Mouse (Mus musculus) hindbrain, embryonic 15.5 days (tissue): ENCODE measurements at regions not wholly inside any gene's neighbourhood (a gene's known extent, or its start where the extent isn't known, plus 50 kb on each side); places are given as distances from the start of the nearest gene placed in this dataset.
A peak's percentile ranks its signal among the peaks of the same experiment; 100 is the strongest.

Experiments used
- ATAC-seq: fragments of 200-750 bp; cut with Nextera tagmentation; 2 replicates; pipeline ENCODE4 v1.8.0; 2017; ENCODE audit warnings: low read depth, moderate number of reproducible peaks, moderate TSS enrichment; ENCODE audit not compliant: low FRiP score
- H3K27ac ChIP-seq: fragments of 300-500 bp; sonication (generic); replicated peaks from 2 replicates; pipeline ENCODE4 v1.5.1; 2015; ENCODE audit warnings: mild to moderate bottlenecking, inconsistent platforms
- H3K27me3 ChIP-seq: fragments of 300-500 bp; sonication (generic); 2 replicates; pipeline ENCODE4 v1.6.1; 2015; ENCODE audit warnings: control low read depth, inconsistent platforms
- H3K36me3 ChIP-seq: fragments of 300-500 bp; sonication (generic); 2 replicates; pipeline ENCODE4 v1.6.1; 2015; ENCODE audit warnings: control low read depth, inconsistent platforms
- H3K4me1 ChIP-seq: fragments of 300-500 bp; sonication (generic); replicated peaks from 2 replicates; pipeline ENCODE4 v1.6.1; 2015; ENCODE audit warnings: control low read depth, inconsistent platforms
- H3K4me2 ChIP-seq: fragments of 300-500 bp; sonication (generic); 2 replicates; pipeline ENCODE4 v1.6.1; 2015; ENCODE audit warnings: moderate library complexity, mild to moderate bottlenecking, inconsistent platforms
- H3K4me3 ChIP-seq: fragments of 300-500 bp; sonication (generic); 2 replicates; pipeline ENCODE4 v1.5.1; 2015; ENCODE audit warnings: mild to moderate bottlenecking, inconsistent platforms
- H3K9ac ChIP-seq: fragments of 300-500 bp; sonication (generic); 2 replicates; pipeline ENCODE4 v1.6.1; 2015; ENCODE audit warnings: inconsistent platforms
- H3K9me3 ChIP-seq: fragments of 300-500 bp; sonication (generic); 2 replicates; pipeline ENCODE4 v1.6.1; 2016; ENCODE audit warnings: control low read depth, inconsistent platforms
- WGBS: fragments of 180-500 bp; shearing (Covaris S2); methylation state at CpG from one replicate; pipeline ENCODE4 v1.1.7; 2015; 5-methylcytosine and 5-hydroxymethylcytosine counted together

DNA sequence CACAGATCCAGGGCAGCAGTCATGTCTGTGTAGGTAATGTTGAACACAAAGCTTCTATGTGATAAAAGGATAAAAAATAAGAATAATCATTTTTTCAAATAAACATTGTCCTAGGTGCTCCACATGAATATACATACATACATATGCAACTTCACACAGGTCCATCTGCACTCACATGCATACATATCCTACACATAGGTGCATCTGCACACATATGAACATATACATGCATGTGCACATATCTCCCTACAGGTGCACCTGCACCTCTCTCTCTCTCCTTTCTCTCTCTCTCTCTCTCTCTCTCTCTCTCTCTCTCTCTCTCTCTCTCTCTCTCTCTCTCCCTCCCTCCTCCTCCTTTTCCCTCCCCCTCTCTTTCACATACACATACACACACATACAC is 509.9 kb downstream of the Fat4 start:
- no peaks in the 10 kb centered on the region for H3K9me3 ChIP-seq
- ATAC-seq = no peak
- no peaks in the 10 kb centered on the region for H3K27me3 ChIP-seq
- H3K4me1 ChIP-seq = no peaks in the 10 kb centered on the region
- H3K9ac ChIP-seq = no peak overlapping the region
- no peak overlapping the region for H3K4me3 ChIP-seq
- no peak overlapping the region for H3K4me2 ChIP-seq
- no peaks in the 10 kb centered on the region for H3K36me3 ChIP-seq
- H3K27ac ChIP-seq = no peak overlapping the region; the same call in 1 of the 2 replicates

- Histone ChIP-seq H3K4me2 (no peak overlapping the region), H3K4me3 (no peak overlapping the region), H3K27ac (peak overlapping the region; percentile 35), H3K9ac (no peak overlapping the region), H3K9me3 (no peaks in the 10 kb centered on the region), H3K27me3 (no peaks in the 10 kb centered on the region), H3K36me3 (no peaks in the 10 kb centered on the region), H3K4me1 (no peaks in the 10 kb centered on the region)
- 46% methylated on average over 3 of the region's 3 CpGs for WGBS
- ATAC-seq = peak; percentile 85; the same call in 1 of the 2 replicates
Measured at GRCm38 (mm10) chr3:39397255-39397654, 510.5 kb downstream of the Fat4 start.

- H3K27me3 ChIP-seq = no peaks in the 10 kb centered on the region
- H3K4me1 ChIP-seq = no peaks in the 10 kb centered on the region
- no peaks in the 10 kb centered on the region for H3K9me3 ChIP-seq
- no peak for ATAC-seq
- peak overlapping the region; percentile 35 for H3K27ac ChIP-seq
- no peak overlapping the region for H3K4me2 ChIP-seq
- no peak overlapping the region for H3K4me3 ChIP-seq
- H3K9ac ChIP-seq = no peak overlapping the region
- H3K36me3 ChIP-seq = no peaks in the 10 kb centered on the region
- WGBS = 82% methylated on average over 2 of the region's 2 CpGs
Measured at GRCm38 (mm10) chr3:39397677-39398076, 510.9 kb downstream of the Fat4 start.

GRCm38 (mm10) chr3:39424778-39425642 is 538.3 kb downstream of the Fat4 start:
- Histone ChIP-seq H3K4me2 (no peak overlapping the region), H3K9me3 (no peaks in the 10 kb centered on the region), H3K4me1 (0 out of 2 replicates have a peak, but pooled peaks cover 9% of the 10 kb centered on the region), H3K9ac (no peak overlapping the region), H3K4me3 (no peak overlapping the region), H3K27ac (no peak overlapping the region), H3K36me3 (no peaks in the 10 kb centered on the region), H3K27me3 (no peaks in the 10 kb centered on the region)
- WGBS = 41% methylated on average over 5 of the region's 5 CpGs
- peak; percentile 30; the same call in 1 of the 2 replicates for ATAC-seq

GRCm38 (mm10) chr3:39425643-39426016 is 538.9 kb downstream of the Fat4 start:
- H3K27ac ChIP-seq = no peak overlapping the region
- 50% methylated on average over 2 of the region's 2 CpGs for WGBS
- H3K4me2 ChIP-seq = no peak overlapping the region
- H3K4me3 ChIP-seq = no peak overlapping the region
- H3K36me3 ChIP-seq = no peaks in the 10 kb centered on the region
- 0 out of 2 replicates have a peak, but pooled peaks cover 9% of the 10 kb centered on the region for H3K4me1 ChIP-seq
- H3K9ac ChIP-seq = no peak overlapping the region
- H3K27me3 ChIP-seq = no peaks in the 10 kb centered on the region
- no peaks in the 10 kb centered on the region for H3K9me3 ChIP-seq
- ATAC-seq = no peak

GRCm38 (mm10) chr3:39443328-39443727 is 556.6 kb downstream of the Fat4 start:
- Histone ChIP-seq H3K9ac (no peak overlapping the region), H3K4me2 (no peak overlapping the region), H3K27me3 (no peaks in the 10 kb centered on the region), H3K4me1 (no peaks in the 10 kb centered on the region), H3K4me3 (no peak overlapping the region), H3K27ac (no peak overlapping the region), H3K36me3 (no peaks in the 10 kb centered on the region), H3K9me3 (no peaks in the 10 kb centered on the region)
- whole genome bisulfite sequencing = 62% methylated on average over 10 of the region's 10 CpGs
- no peak for ATAC-seq

- no peaks in the 10 kb centered on the region for H3K9me3 ChIP-seq
- no peaks in the 10 kb centered on the region for H3K36me3 ChIP-seq
- H3K27ac ChIP-seq = no peak overlapping the region
- no peak for ATAC-seq
- no peak overlapping the region for H3K4me3 ChIP-seq
- H3K4me1 ChIP-seq = no peaks in the 10 kb centered on the region
- no peak overlapping the region for H3K9ac ChIP-seq
- no peaks in the 10 kb centered on the region for H3K27me3 ChIP-seq
- no peak overlapping the region for H3K4me2 ChIP-seq
Measured at GRCm38 (mm10) chr3:39455650-39456049, 568.9 kb downstream of the Fat4 start.

- H3K4me2 ChIP-seq = 0 out of 2 replicates have a peak overlapping the region, but pooled peaks have one; percentile 12
- 58% methylated on average over 14 of the region's 14 CpGs for WGBS
- no peak overlapping the region for H3K27ac ChIP-seq
- no peaks in the 10 kb centered on the region for H3K27me3 ChIP-seq
- no peak overlapping the region for H3K9ac ChIP-seq
- H3K4me1 ChIP-seq = no peaks in the 10 kb centered on the region
- no peaks in the 10 kb centered on the region for H3K36me3 ChIP-seq
- no peaks in the 10 kb centered on the region for H3K9me3 ChIP-seq
- H3K4me3 ChIP-seq = no peak overlapping the region
- ATAC-seq = peak; percentile 76
Measured at GRCm38 (mm10) chr3:39460183-39460888, 573.6 kb downstream of the Fat4 start.

DNA sequence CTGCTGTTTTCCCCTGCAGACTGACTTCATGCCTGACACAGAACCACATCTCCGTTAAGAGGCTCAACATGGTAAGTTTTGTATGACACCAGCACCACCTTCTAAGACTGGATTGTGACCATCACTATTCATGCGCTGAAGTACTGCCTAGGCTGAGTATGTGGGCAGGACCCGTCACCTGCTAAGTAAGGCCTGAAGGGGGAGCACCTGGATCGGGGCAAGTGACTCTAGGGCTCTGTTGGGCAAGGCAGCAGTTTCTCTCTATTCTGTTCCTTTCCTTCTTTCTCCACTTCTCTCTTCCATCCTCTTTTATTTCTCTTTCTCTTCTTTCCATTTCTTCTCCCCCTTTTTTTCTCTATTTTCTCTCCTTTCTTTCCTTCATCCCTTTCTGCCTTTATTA is 574.8 kb downstream of the Fat4 start:
- 95% methylated on average over 4 of the region's 4 CpGs for WGBS
- no peak for ATAC-seq
- H3K9me3 ChIP-seq = no peaks in the 10 kb centered on the region
- no peak overlapping the region for H3K9ac ChIP-seq
- H3K36me3 ChIP-seq = no peaks in the 10 kb centered on the region
- H3K27ac ChIP-seq = no peak overlapping the region
- H3K4me2 ChIP-seq = no peak overlapping the region
- no peaks in the 10 kb centered on the region for H3K27me3 ChIP-seq
- H3K4me3 ChIP-seq = no peak overlapping the region
- no peaks in the 10 kb centered on the region for H3K4me1 ChIP-seq

DNA sequence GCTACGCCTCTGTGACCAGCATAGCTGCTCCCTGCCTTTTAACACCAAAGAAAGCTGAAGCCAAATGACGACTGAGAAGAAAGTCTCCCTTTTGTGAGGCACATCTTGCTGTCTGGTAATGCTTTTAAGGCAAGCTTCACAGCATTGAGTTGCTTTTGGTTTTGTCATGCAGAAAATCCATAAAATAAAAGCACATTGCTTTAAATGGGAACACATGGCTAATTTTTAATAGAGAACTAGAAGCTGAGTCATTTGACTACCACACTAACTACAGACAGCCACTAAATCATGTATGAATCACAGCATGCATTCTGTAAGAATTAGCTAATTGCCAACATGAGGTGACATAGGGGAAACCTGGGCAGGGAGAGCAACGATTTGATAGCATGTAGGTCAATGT is 579.1 kb downstream of the Fat4 start:
- H3K9ac ChIP-seq = no peak overlapping the region
- H3K27me3 ChIP-seq = no peaks in the 10 kb centered on the region
- 70% methylated on average over 3 of the region's 3 CpGs for WGBS
- H3K27ac ChIP-seq = no peak overlapping the region
- no peaks in the 10 kb centered on the region for H3K36me3 ChIP-seq
- no peak for ATAC-seq
- no peaks in the 10 kb centered on the region for H3K4me1 ChIP-seq
- H3K9me3 ChIP-seq = no peaks in the 10 kb centered on the region
- no peak overlapping the region for H3K4me2 ChIP-seq
- H3K4me3 ChIP-seq = no peak overlapping the region

- no peak for ATAC-seq
- WGBS = 80% methylated on average over 7 of the region's 7 CpGs
- Histone ChIP-seq H3K4me3 (no peak overlapping the region), H3K4me1 (no peaks in the 10 kb centered on the region), H3K27ac (no peak overlapping the region), H3K27me3 (no peaks in the 10 kb centered on the region), H3K4me2 (no peak overlapping the region), H3K36me3 (no peaks in the 10 kb centered on the region), H3K9me3 (no peaks in the 10 kb centered on the region), H3K9ac (no peak overlapping the region)
Measured at GRCm38 (mm10) chr3:39489392-39489791, 602.7 kb downstream of the Fat4 start.

- Histone ChIP-seq H3K36me3 (no peaks in the 10 kb centered on the region), H3K4me2 (no peak overlapping the region), H3K27ac (no peak overlapping the region), H3K4me3 (no peak overlapping the region), H3K9me3 (no peaks in the 10 kb centered on the region), H3K4me1 (no peaks in the 10 kb centered on the region), H3K9ac (no peak overlapping the region), H3K27me3 (no peaks in the 10 kb centered on the region)
- 97% methylated on average over 3 of the region's 3 CpGs for WGBS
- no peak for ATAC-seq
Measured at GRCm38 (mm10) chr3:39494363-39494762, 607.6 kb downstream of the Fat4 start.
